Comparison of ENCODE assay signal across 9 mouse cellular contexts in genomic region chr5:129999097-129999496, GRCm38 (mm10). TPM values are rescaled to one million over a fixed set of nuclear protein-coding genes. Genes with fewer than 3 reads are reported as not detected.
DNase-seq lines count a peak whose midpoint lies in the region; ATAC-seq and TF ChIP-seq lines count a peak whose summit lies in the region.
"Had no signal": no experiment of that assay in that cellular context is flagged by ENCODE, and none has a peak within 500 bp of the region (broad histone marks: within the 10 kb centered on the region; RNA-seq: fewer than 3 reads in every experiment).

No protein-coding gene starts in this region.

- 41% methylated on average over 4 of the region's 4 CpGs for WGBS in hindbrain, embryonic 14.5 days
- WGBS in hindbrain, embryonic 16.5 days, result 35% methylated on average over 4 of the region's 4 CpGs
- WGBS in forebrain, embryonic 16.5 days, result 33% methylated on average over 4 of the region's 4 CpGs
- 32% methylated on average over 4 of the region's 4 CpGs for WGBS in midbrain, postnatal 0 days

- TF ChIP-seq RAD21 in CH12.LX (IDR thresholded peaks at IDR 0.05; ENCODE audit: low read depth, low read length), result peak; percentile 95

- peak; percentile 71 to 95 for TF ChIP-seq CTCF in CH12.LX (conservative IDR thresholded peaks at IDR 0.05 in 1 of 2, IDR thresholded peaks at IDR 0.05 in 1 of 2; ENCODE audit: low read depth in 2 of 2, low read length in 2 of 2)
- peak; percentile 34; the same call in 1 of the 2 replicates for TF ChIP-seq CTCF in bone marrow macrophage, adult 2 months (IDR thresholded peaks at IDR 0.05; ENCODE audit: low read depth, low read length)
- peak; percentile 87 for TF ChIP-seq CTCF in midbrain, postnatal 0 days (IDR thresholded peaks at IDR 0.05)

- H3K4me1 ChIP-seq in hindbrain, embryonic 14.5 days (replicated peaks; ENCODE audit: control insufficient read depth, insufficient read depth, low read length), result peaks cover 9% of the 10 kb centered on the region; the same call in 1 of the 2 replicates
- peaks cover 12% of the 10 kb centered on the region for H3K4me1 ChIP-seq in hindbrain, embryonic 16.5 days (ENCODE audit: control insufficient read depth, insufficient read depth, low read depth, low read length)
- peaks cover 14 to 59% of the 10 kb centered on the region in 2 experiments for H3K4me1 ChIP-seq in CH12.LX (ENCODE audit: control insufficient read depth in 1 of 2, insufficient read depth in 2 of 2)
- H3K4me1 ChIP-seq in bone marrow macrophage, adult 2 months (ENCODE audit: control insufficient read depth, insufficient read depth, low read length), result peaks cover 42% of the 10 kb centered on the region
- peaks cover 8% of the 10 kb centered on the region; the same call in 1 of the 2 replicates for H3K4me1 ChIP-seq in forebrain, embryonic 16.5 days (replicated peaks; ENCODE audit: control insufficient read depth, insufficient read depth, low read length)
- H3K4me1 ChIP-seq in midbrain, postnatal 0 days (ENCODE audit: insufficient read depth, low read length), result 0 out of 2 replicates have a peak, but pooled peaks cover 3% of the 10 kb centered on the region

- no peak overlapping the region for H3K4me2 ChIP-seq in hindbrain, embryonic 14.5 days (replicated peaks)
- no peak overlapping the region for H3K4me2 ChIP-seq in hindbrain, embryonic 16.5 days (ENCODE audit: low read length)
- no peak overlapping the region for H3K4me2 ChIP-seq in CH12.LX (ENCODE audit: insufficient read depth, low read depth, poor library complexity, severe bottlenecking)
- no peak overlapping the region for H3K4me2 ChIP-seq in forebrain, embryonic 16.5 days (ENCODE audit: low read length)
- no peak overlapping the region for H3K4me2 ChIP-seq in midbrain, postnatal 0 days (ENCODE audit: low read depth, low read length, poor library complexity, severe bottlenecking)

- H3K9me3 ChIP-seq in hindbrain, embryonic 14.5 days (ENCODE audit: control insufficient read depth, low read length), result no peaks in the 10 kb centered on the region
- no peaks in the 10 kb centered on the region for H3K9me3 ChIP-seq in hindbrain, embryonic 16.5 days (ENCODE audit: control insufficient read depth, low read length)
- H3K9me3 ChIP-seq in CH12.LX (replicated peaks; ENCODE audit: low read length), result no peaks in the 10 kb centered on the region
- H3K9me3 ChIP-seq in forebrain, embryonic 16.5 days (ENCODE audit: control insufficient read depth, low read length), result no peaks in the 10 kb centered on the region
- no peaks in the 10 kb centered on the region for H3K9me3 ChIP-seq in midbrain, postnatal 0 days (ENCODE audit: low read length)

- in situ Hi-C loops in CH12.LX (cut with MboI; ENCODE audit: low pct_ligation_motif_present, low pct_unique_long_range_greater_than_20kb, low sequenced_read_pairs), result no loop called here

- TF ChIP-seq EP300 in CH12.LX (IDR thresholded peaks at IDR 0.05; ENCODE audit: low read length), result no peak

- dilution Hi-C loops in CH12.LX (cut with MboI; ENCODE audit: extremely low pct_ligation_motif_present, extremely low pct_unique_long_range_greater_than_20kb, low sequenced_read_pairs), result no loop called here

- H3K36me3 ChIP-seq in hindbrain, embryonic 14.5 days (replicated peaks; ENCODE audit: control insufficient read depth, insufficient read depth), result no peaks in the 10 kb centered on the region; the same call in 1 of the 2 replicates
- no peaks in the 10 kb centered on the region for H3K36me3 ChIP-seq in hindbrain, embryonic 16.5 days (ENCODE audit: control insufficient read depth, insufficient read depth, low read length)
- H3K36me3 ChIP-seq in CH12.LX (replicated peaks in 1 of 2; ENCODE audit: control insufficient read depth in 1 of 2, insufficient read depth in 1 of 2, low read length in 1 of 2), result peaks cover 41 to 67% of the 10 kb centered on the region in 2 experiments
- no peaks in the 10 kb centered on the region for H3K36me3 ChIP-seq in forebrain, embryonic 16.5 days (ENCODE audit: control insufficient read depth, insufficient read depth)
- H3K36me3 ChIP-seq in midbrain, postnatal 0 days (ENCODE audit: insufficient read depth, low read length), result no peaks in the 10 kb centered on the region; the same call in 1 of the 2 replicates

- H3K27ac ChIP-seq in hindbrain, embryonic 14.5 days, result no peak overlapping the region
- H3K27ac ChIP-seq in hindbrain, embryonic 16.5 days (ENCODE audit: low read depth, low read length), result no peak overlapping the region
- no peak overlapping the region for H3K27ac ChIP-seq in CH12.LX (ENCODE audit: insufficient read depth, low read depth)
- no peak overlapping the region for H3K27ac ChIP-seq in bone marrow macrophage, adult 2 months (ENCODE audit: insufficient read depth, low read depth, low read length)
- no peak overlapping the region for H3K27ac ChIP-seq in forebrain, embryonic 16.5 days (ENCODE audit: low read length)
- no peak overlapping the region for H3K27ac ChIP-seq in midbrain, postnatal 0 days (ENCODE audit: low read depth, low read length)

- H3K27me3 ChIP-seq in hindbrain, embryonic 14.5 days (ENCODE audit: control insufficient read depth, insufficient read depth, low read length), result no peaks in the 10 kb centered on the region
- H3K27me3 ChIP-seq in hindbrain, embryonic 16.5 days (replicated peaks; ENCODE audit: control insufficient read depth, insufficient read depth, low read length), result no peaks in the 10 kb centered on the region
- H3K27me3 ChIP-seq in CH12.LX (replicated peaks), result no peaks in the 10 kb centered on the region
- H3K27me3 ChIP-seq in forebrain, embryonic 16.5 days (replicated peaks; ENCODE audit: control insufficient read depth, insufficient read depth, low read length), result no peaks in the 10 kb centered on the region
- H3K27me3 ChIP-seq in midbrain, postnatal 0 days (ENCODE audit: insufficient read depth, low read length), result no peaks in the 10 kb centered on the region

- H3K9ac ChIP-seq in hindbrain, embryonic 14.5 days, result no peak overlapping the region
- H3K9ac ChIP-seq in hindbrain, embryonic 16.5 days (ENCODE audit: low read depth, low read length), result no peak overlapping the region
- H3K9ac ChIP-seq in CH12.LX (ENCODE audit: insufficient read depth, low read depth), result no peak overlapping the region
- no peak overlapping the region for H3K9ac ChIP-seq in forebrain, embryonic 16.5 days (replicated peaks; ENCODE audit: low read depth, low read length)
- no peak overlapping the region for H3K9ac ChIP-seq in midbrain, postnatal 0 days (replicated peaks; ENCODE audit: low read length, poor library complexity, severe bottlenecking)

- no peak for ATAC-seq in hindbrain, embryonic 14.5 days (ENCODE audit: low FRiP score)
- ATAC-seq in hindbrain, embryonic 16.5 days, result no peak
- peak; percentile 55 for ATAC-seq in forebrain, embryonic 16.5 days
- ATAC-seq in midbrain, postnatal 0 days (ENCODE audit: low FRiP score), result no peak

- H3K79me2 ChIP-seq in CH12.LX (replicated peaks; ENCODE audit: control insufficient read depth, extremely low read depth, insufficient read depth, poor library complexity, severe bottlenecking), result peaks cover 15% of the 10 kb centered on the region

- no peak for TF ChIP-seq POLR2A in CH12.LX (IDR thresholded peaks at IDR 0.05; ENCODE audit: low read depth, low read length)
- TF ChIP-seq POLR2A in bone marrow macrophage, adult 2 months (IDR thresholded peaks at IDR 0.05; ENCODE audit: borderline replicate concordance, low read depth, low read length), result no peak

- DNase-seq in hindbrain, embryonic 14.5 days (ENCODE audit: low spot score), result peak; percentile 77
- DNase-seq in CH12.LX (ENCODE audit: extremely low read depth), result peak; percentile 78
- DNase-seq in layer of hippocampus, postnatal 10 days (ENCODE audit: low spot score in 2 of 2), result peak; percentile 56 to 66
- peak; percentile 70 for DNase-seq in midbrain, postnatal 0 days (ENCODE audit: low spot score)
- peak; percentile 65 for DNase-seq in thymus, postnatal 0 days (ENCODE audit: low spot score)

- H3K4me3 ChIP-seq in hindbrain, embryonic 14.5 days (replicated peaks; ENCODE audit: low read length), result no peak overlapping the region
- H3K4me3 ChIP-seq in hindbrain, embryonic 16.5 days (ENCODE audit: low read length), result no peak overlapping the region
- no peak overlapping the region for H3K4me3 ChIP-seq in CH12.LX (replicated peaks in 1 of 3; ENCODE audit: low read depth in 2 of 3, low read length in 2 of 3, poor library complexity in 1 of 3)
- no peak overlapping the region for H3K4me3 ChIP-seq in bone marrow macrophage, adult 2 months (ENCODE audit: insufficient read depth, low read length)
- no peak overlapping the region for H3K4me3 ChIP-seq in forebrain, embryonic 16.5 days (replicated peaks; ENCODE audit: low read length)
- no peak overlapping the region for H3K4me3 ChIP-seq in midbrain, postnatal 0 days (ENCODE audit: low read depth, low read length)
- H3K4me3 ChIP-seq: erythroblast, embryonic 14.5 days had no signal

RNA-seq across cellular contexts. Expression of gene Gusb, which starts 3.8 kb away (rescaled TPM):
- polyA plus RNA-seq in hindbrain, embryonic 14.5 days (2014; fragmentation: Nextera tagmentation; extraction: Ambion mirVana), result 36.4 and 37.0 TPM in 2 replicates
- 35.8 and 37.3 TPM in 2 replicates for polyA plus RNA-seq in hindbrain, embryonic 16.5 days (2015; fragmentation: Nextera tagmentation; extraction: Ambion mirVana)
- total RNA-seq in CH12.LX (2012; rRNA removed) (180 and 187 TPM in 2 replicates), CH12.LX (2014; rRNA removed) (72.4 and 73.4 TPM in 2 replicates)
- 200 and 210 TPM in 2 replicates for polyA plus RNA-seq in CH12.LX (2012; ENCODE audit: insufficient read length, low read depth)
- polyA plus RNA-seq in bone marrow macrophage, adult 2 months (2012; ENCODE audit: insufficient read depth, insufficient read length, missing spikeins), result 340 and 349 TPM in 2 replicates
- 14.4 and 17.4 TPM in 2 replicates for polyA plus RNA-seq in forebrain, embryonic 16.5 days (2015; fragmentation: Nextera tagmentation; extraction: Ambion mirVana)
- 10 to 100 TPM; 15.6 to 15.9 TPM for total RNA-seq in layer of hippocampus, postnatal 10 days (2021)
- total RNA-seq in midbrain, postnatal 0 days (2014; rRNA removed), result 22.0 and 26.7 TPM in 2 replicates
- polyA plus RNA-seq in midbrain, postnatal 0 days (2015; fragmentation: Nextera tagmentation; extraction: Ambion mirVana), result 42.3 and 44.9 TPM in 2 replicates
- 59.3 and 61.2 TPM in 2 replicates for polyA plus RNA-seq in thymus, postnatal 0 days (2015; fragmentation: Nextera tagmentation; extraction: Ambion mirVana)

RNA-seq across cellular contexts. Expression of gene Asl, which starts 29.9 kb away (rescaled TPM):
- polyA plus RNA-seq in hindbrain, embryonic 14.5 days (2014; fragmentation: Nextera tagmentation; extraction: Ambion mirVana), result 41.3 and 41.5 TPM in 2 replicates
- 39.3 and 49.5 TPM in 2 replicates for polyA plus RNA-seq in hindbrain, embryonic 16.5 days (2015; fragmentation: Nextera tagmentation; extraction: Ambion mirVana)
- 54.4 and 70.4 TPM in 2 replicates for total RNA-seq in CH12.LX (2012; rRNA removed)
- total RNA-seq in CH12.LX (2014; rRNA removed), result 44.8 and 45.3 TPM in 2 replicates
- 60.1 and 61.0 TPM in 2 replicates for polyA plus RNA-seq in CH12.LX (2012; ENCODE audit: insufficient read length, low read depth)
- 72.7 and 80.7 TPM in 2 replicates for polyA plus RNA-seq in bone marrow macrophage, adult 2 months (2012; ENCODE audit: insufficient read depth, insufficient read length, missing spikeins)
- 26.5 and 32.5 TPM in 2 replicates for polyA plus RNA-seq in forebrain, embryonic 16.5 days (2015; fragmentation: Nextera tagmentation; extraction: Ambion mirVana)
- total RNA-seq in layer of hippocampus, postnatal 10 days (2021), result 10 to 100 TPM; 22.0 to 23.5 TPM
- 34.0 and 39.1 TPM in 2 replicates for total RNA-seq in midbrain, postnatal 0 days (2014; rRNA removed)
- 52.8 and 54.0 TPM in 2 replicates for polyA plus RNA-seq in midbrain, postnatal 0 days (2015; fragmentation: Nextera tagmentation; extraction: Ambion mirVana)
- 32.2 and 37.8 TPM in 2 replicates for polyA plus RNA-seq in thymus, postnatal 0 days (2015; fragmentation: Nextera tagmentation; extraction: Ambion mirVana)

RNA-seq across cellular contexts. Expression of gene Crcp, which starts 30.0 kb away (rescaled TPM):
- polyA plus RNA-seq in hindbrain, embryonic 14.5 days (2014; fragmentation: Nextera tagmentation; extraction: Ambion mirVana), result 49.2 and 51.9 TPM in 2 replicates
- polyA plus RNA-seq in hindbrain, embryonic 16.5 days (2015; fragmentation: Nextera tagmentation; extraction: Ambion mirVana), result 78.0 and 92.1 TPM in 2 replicates
- total RNA-seq in CH12.LX (2012; rRNA removed) (42.3 and 50.2 TPM in 2 replicates), CH12.LX (2014; rRNA removed) (57.1 and 58.3 TPM in 2 replicates)
- 63.2 and 73.6 TPM in 2 replicates for polyA plus RNA-seq in CH12.LX (2012; ENCODE audit: insufficient read length, low read depth)
- 30.1 and 31.5 TPM in 2 replicates for polyA plus RNA-seq in bone marrow macrophage, adult 2 months (2012; ENCODE audit: insufficient read depth, insufficient read length, missing spikeins)
- polyA plus RNA-seq in forebrain, embryonic 16.5 days (2015; fragmentation: Nextera tagmentation; extraction: Ambion mirVana), result 73.7 and 81.4 TPM in 2 replicates
- 10 to 100 TPM; 34.4 to 34.7 TPM for total RNA-seq in layer of hippocampus, postnatal 10 days (2021)
- total RNA-seq in midbrain, postnatal 0 days (2014; rRNA removed), result 54.0 and 63.3 TPM in 2 replicates
- 86.8 and 90.9 TPM in 2 replicates for polyA plus RNA-seq in midbrain, postnatal 0 days (2015; fragmentation: Nextera tagmentation; extraction: Ambion mirVana)
- 49.7 and 50.4 TPM in 2 replicates for polyA plus RNA-seq in thymus, postnatal 0 days (2015; fragmentation: Nextera tagmentation; extraction: Ambion mirVana)

RNA-seq across cellular contexts. Expression of gene Vkorc1l1, which starts 57.3 kb away (rescaled TPM):
- polyA plus RNA-seq in hindbrain, embryonic 14.5 days (2014; fragmentation: Nextera tagmentation; extraction: Ambion mirVana), result 32.4 and 37.6 TPM in 2 replicates
- 22.6 and 27.3 TPM in 2 replicates for polyA plus RNA-seq in hindbrain, embryonic 16.5 days (2015; fragmentation: Nextera tagmentation; extraction: Ambion mirVana)
- total RNA-seq in CH12.LX (2012; rRNA removed), result 8.7 and 11.0 TPM in 2 replicates
- total RNA-seq in CH12.LX (2014; rRNA removed), result 27.0 and 31.4 TPM in 2 replicates
- 25.4 and 33.1 TPM in 2 replicates for polyA plus RNA-seq in CH12.LX (2012; ENCODE audit: insufficient read length, low read depth)
- polyA plus RNA-seq in bone marrow macrophage, adult 2 months (2012; ENCODE audit: insufficient read depth, insufficient read length, missing spikeins), result 16.5 and 17.7 TPM in 2 replicates
- 28.7 and 34.2 TPM in 2 replicates for polyA plus RNA-seq in forebrain, embryonic 16.5 days (2015; fragmentation: Nextera tagmentation; extraction: Ambion mirVana)
- total RNA-seq in layer of hippocampus, postnatal 10 days (2021), result 10 to 100 TPM; 46.7 to 49.4 TPM
- 78.5 and 87.1 TPM in 2 replicates for total RNA-seq in midbrain, postnatal 0 days (2014; rRNA removed)
- polyA plus RNA-seq in midbrain, postnatal 0 days (2015; fragmentation: Nextera tagmentation; extraction: Ambion mirVana), result 21.0 and 22.8 TPM in 2 replicates
- 14.0 and 19.2 TPM in 2 replicates for polyA plus RNA-seq in thymus, postnatal 0 days (2015; fragmentation: Nextera tagmentation; extraction: Ambion mirVana)

Comparison
In these comparisons a context has a peak if more than half of its experiments do, and no peak if none do; other contexts are left out.
1. CTCF ChIP-seq: peak in every context shown above with its lines; median percentile 87 in midbrain, postnatal 0 days; 83 in CH12.LX; 34 in bone marrow macrophage, adult 2 months.